In genomic region chr10:60354881-60355677, GRCm38 (mm10) we compare ENCODE assay signal across 15 mouse cellular contexts. TPM values are rescaled to one million over a fixed set of nuclear protein-coding genes. Genes with fewer than 3 reads are reported as not detected.
DNase-seq lines count a peak whose midpoint lies in the region; ATAC-seq and TF ChIP-seq lines count a peak whose summit lies in the region.
"Had no signal": no experiment of that assay in that cellular context is flagged by ENCODE, and none has a peak within 500 bp of the region (broad histone marks: within the 10 kb centered on the region; RNA-seq: fewer than 3 reads in every experiment).

No protein-coding gene starts in this region.

- H3K36me3 ChIP-seq in lung, embryonic 14.5 days (ENCODE audit: insufficient read depth): 0 out of 2 replicates have a peak, but pooled peaks cover 3% of the 10 kb centered on the region
- H3K36me3 ChIP-seq: neural tube, embryonic 12.5 days had no signal

- no peak overlapping the region for H3K4me3 ChIP-seq in lung, embryonic 14.5 days (ENCODE audit: low read depth, low read length)
- H3K4me3 ChIP-seq: left cerebral cortex, adult 2 months; neural tube, embryonic 12.5 days had no signal

- no peak for TF ChIP-seq CTCF in lung, embryonic 14.5 days (IDR thresholded peaks at IDR 0.05; ENCODE audit: low read depth)

- H3K4me1 ChIP-seq in lung, embryonic 14.5 days (ENCODE audit: insufficient read depth): peaks cover 19% of the 10 kb centered on the region

- H3K27ac ChIP-seq in lung, embryonic 14.5 days (ENCODE audit: low read depth): peak overlapping the region; percentile 20; the same call in 1 of the 2 replicates
- H3K27ac ChIP-seq: left cerebral cortex, adult 2 months; neural tube, embryonic 12.5 days had no signal

- no peak overlapping the region for H3K9ac ChIP-seq in lung, embryonic 14.5 days
- H3K9ac ChIP-seq: neural tube, embryonic 12.5 days had no signal

- no peaks in the 10 kb centered on the region for H3K9me3 ChIP-seq in lung, embryonic 14.5 days (ENCODE audit: low read depth, low read length)
- H3K9me3 ChIP-seq: neural tube, embryonic 12.5 days had no signal

- DNase-seq in adrenal gland, postnatal 14 days: peak; percentile 55
- no peak for DNase-seq in adrenal gland, postnatal 4 days (ENCODE audit: low spot score in 2 of 2)
- no peak for DNase-seq in lung, embryonic 14.5 days
- no peak for DNase-seq in lung, postnatal 25 days (ENCODE audit: low spot score)
- DNase-seq in gonadal fat pad, adult 2 months (ENCODE audit: low read depth): peak; percentile 79
- DNase-seq in thymus, adult 18-20 months: no peak
- DNase-seq in retina, postnatal 1 day: no peak
- no peak for DNase-seq in retina, embryonic 14.5 days (ENCODE audit: low spot score)
- DNase-seq: B cell, adult 2 months; thymus, postnatal 36 days had no signal

- H3K27me3 ChIP-seq in lung, embryonic 14.5 days (ENCODE audit: insufficient read depth, low read length): no peaks in the 10 kb centered on the region
- H3K27me3 ChIP-seq: neural tube, embryonic 12.5 days had no signal

- no peak for ATAC-seq in lung, embryonic 14.5 days (ENCODE audit: insufficient read depth)

- WGBS in lung, embryonic 14.5 days: 57% methylated on average over 11 of the region's 11 CpGs

- no peak overlapping the region for H3K4me2 ChIP-seq in lung, embryonic 14.5 days
- H3K4me2 ChIP-seq: neural tube, embryonic 12.5 days had no signal

RNA-seq across cellular contexts. Expression of gene Vsir, which starts 8.4 kb away (rescaled TPM):
- total RNA-seq in adrenal gland, postnatal 14 days (2021): 12.8 and 22.1 TPM in 2 replicates
- total RNA-seq in adrenal gland, postnatal 4 days (2021): 10 to 100 TPM; 15.7 to 16.5 TPM
- 4.3 and 6.7 TPM in 2 replicates for polyA plus RNA-seq in lung, embryonic 14.5 days (2014; fragmentation: Nextera tagmentation; extraction: Ambion mirVana)
- polyA plus RNA-seq in gonadal fat pad, adult 2 months (2012; rRNA removed): 63.4 and 89.7 TPM in 2 replicates

RNA-seq across cellular contexts. Expression of gene Gm17455, which starts 44.4 kb away (rescaled TPM):
- not detected in 2 replicates for total RNA-seq in adrenal gland, postnatal 14 days (2021)
- total RNA-seq in adrenal gland, postnatal 4 days (2021): not detected
- polyA plus RNA-seq in lung, embryonic 14.5 days (2014; fragmentation: Nextera tagmentation; extraction: Ambion mirVana): 0.74 and 1.2 TPM in 2 replicates
- 0.90 and 0.99 TPM in 2 replicates for polyA plus RNA-seq in gonadal fat pad, adult 2 months (2012; rRNA removed)
- total RNA-seq: hematopoietic stem cell, adult 5-6 weeks; left cerebral cortex, adult 2 months; megakaryocyte-erythroid progenitor cell, adult 5-6 weeks had no signal
- polyA plus RNA-seq: liver, embryonic 16.5 days had no signal

Comparison
In these comparisons a context has a peak if more than half of its experiments do, and no peak if none do; other contexts are left out.
1. DNase-seq: peak in adrenal gland, postnatal 14 days (single experiment) and gonadal fat pad, adult 2 months (single experiment); none in adrenal gland, postnatal 4 days (0 of 2), lung, embryonic 14.5 days (single experiment), lung, postnatal 25 days (single experiment), thymus, adult 18-20 months (0 of 2), retina, postnatal 1 day (single experiment) and retina, embryonic 14.5 days (single experiment).